Mouse (Mus musculus) hematopoietic multipotent progenitor cell, adult 10-12 weeks (in vitro differentiated cells): Measurements from ENCODE around the gene Rhox3g. TPM values are rescaled to one million over a fixed set of nuclear protein-coding genes. Genes with fewer than 3 reads are reported as not detected.

Source experiments
- polyA plus RNA-seq: library from polyadenylated mRNA; stranded (reverse); fragments of >175 nt; gene quantifications from 2 replicates; pipeline ENCODE4 v1.2.3, GENCODE M21; 2012; ENCODE audit warnings: low replicate concordance

The Rhox3g gene
- polyA plus RNA-seq = not detected in 2 replicates

DNA sequence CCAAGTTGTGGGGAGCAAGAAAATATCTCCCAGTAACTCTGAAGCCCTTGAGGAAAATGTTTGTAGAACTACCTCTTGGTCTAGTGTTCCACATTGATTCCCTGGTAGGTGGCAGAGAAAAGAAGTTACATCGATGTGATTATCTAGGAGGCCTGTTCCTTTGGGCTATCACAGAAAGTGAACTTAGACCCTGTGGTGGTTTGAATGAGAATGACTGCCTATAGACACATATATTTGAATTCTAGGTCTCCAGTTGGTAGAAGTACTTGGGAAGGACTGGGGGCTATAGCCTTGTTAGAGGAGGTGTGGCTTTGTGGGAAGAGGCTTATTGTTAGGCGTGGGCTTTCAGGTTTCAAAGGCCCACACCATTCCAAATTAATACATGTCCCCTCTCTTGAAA lies at the start of gene Rhox3g:
Rhox3g (minus strand) TSS at position 101 of the 400 bp plus-strand sequence.

GRCm38 (mm10) chrX:37673177-37673576 lies 44.8 kb upstream of the Rhox3g start, which contains the start of gene Rhox2h:
Rhox2h (minus strand) TSS chrX:37673277.

GRCm38 (mm10) chrX:37668664-37669063 lies 40.3 kb upstream of the Rhox3g start, which contains the start of gene Rhox3h:
Rhox3h (minus strand) TSS chrX:37668764.

GRCm38 (mm10) chrX:37651227-37651626 lies 22.8 kb upstream of the Rhox3g start, which contains the start of gene Rhox4g:
Rhox4g (minus strand) TSS chrX:37651327.

DNA sequence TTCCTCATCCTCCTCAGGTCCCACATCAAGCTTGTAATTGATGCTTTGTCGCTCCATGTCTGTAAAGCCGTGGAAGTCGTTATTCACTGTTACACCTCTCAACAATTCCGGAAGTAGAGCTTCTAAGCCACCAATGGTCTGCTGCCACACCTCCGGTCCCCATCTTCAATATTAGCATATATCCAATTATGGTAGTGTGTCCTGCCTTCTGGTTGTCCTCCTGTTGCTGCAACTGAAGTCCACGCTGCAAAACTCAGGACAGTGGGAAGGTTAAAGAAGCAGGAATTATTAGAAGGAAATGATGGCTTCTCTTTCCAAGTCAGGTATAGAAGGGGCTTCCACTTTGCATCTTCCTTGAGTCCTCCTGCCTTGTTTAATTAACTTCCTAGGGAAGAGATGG lies 15.0 kb upstream of the Rhox3g start, which contains the start of gene Rhox2g:
Rhox2g (minus strand) TSS at position 101 of the 400 bp plus-strand sequence.

GRCm38 (mm10) chrX:37607604-37608003 lies 20.8 kb downstream of the Rhox3g start, which contains the start of gene Rhox4f:
Rhox4f (minus strand) TSS chrX:37607704.

GRCm38 (mm10) chrX:37580692-37581091 lies 47.7 kb downstream of the Rhox3g start, which contains the start of gene Rhox3f:
Rhox3f (plus strand) TSS chrX:37580992.

Other genes starting within 250 kb of the Rhox3g start
- not detected in 2 replicates for gene Rhox3a2, start 248.6 kb downstream of the Rhox3g start, polyA plus RNA-seq
- not detected in 2 replicates for gene Rhox4a2, start 237.8 kb downstream of the Rhox3g start, polyA plus RNA-seq
- gene Rhox2b, start 216.5 kb downstream of the Rhox3g start, polyA plus RNA-seq = not detected in 2 replicates
- gene Rhox4b, start 196.1 kb downstream of the Rhox3g start, polyA plus RNA-seq = not detected in 2 replicates
- gene Rhox2c, start 174.9 kb downstream of the Rhox3g start, polyA plus RNA-seq = not detected in 2 replicates
- gene Rhox3c, start 170.0 kb downstream of the Rhox3g start, polyA plus RNA-seq = not detected in 2 replicates
- gene Rhox4c, start 148.3 kb downstream of the Rhox3g start, polyA plus RNA-seq = not detected in 2 replicates
- not detected in 2 replicates for gene Rhox2d, start 135.2 kb downstream of the Rhox3g start, polyA plus RNA-seq
- not detected in 2 replicates for gene Rhox4d, start 114.3 kb downstream of the Rhox3g start, polyA plus RNA-seq
- not detected in 2 replicates for gene Rhox2e, start 98.2 kb downstream of the Rhox3g start, polyA plus RNA-seq
- not detected in 2 replicates for gene Rhox3e, start 86.6 kb downstream of the Rhox3g start, polyA plus RNA-seq
- gene Rhox4e, start 71.2 kb downstream of the Rhox3g start, polyA plus RNA-seq = not detected in 2 replicates
- gene Rhox2f, start 57.2 kb downstream of the Rhox3g start, polyA plus RNA-seq = not detected in 2 replicates
- gene Rhox3f, start 47.6 kb downstream of the Rhox3g start, polyA plus RNA-seq = not detected in 2 replicates
- not detected in 2 replicates for gene Rhox4f, start 20.9 kb downstream of the Rhox3g start, polyA plus RNA-seq
- gene Rhox2g, start 14.9 kb upstream of the Rhox3g start, polyA plus RNA-seq = not detected in 2 replicates
- gene Rhox4g, start 22.7 kb upstream of the Rhox3g start, polyA plus RNA-seq = not detected in 2 replicates
- not detected in 2 replicates for gene Rhox3h, start 40.2 kb upstream of the Rhox3g start, polyA plus RNA-seq
- gene Rhox2h, start 44.7 kb upstream of the Rhox3g start, polyA plus RNA-seq = not detected in 2 replicates
- gene Rhox5, start 176.2 kb upstream of the Rhox3g start, polyA plus RNA-seq = 0.21 TPM in 1 of 2 replicates, not detected in the other
- not detected in 2 replicates for gene Rhox6, start 198.3 kb upstream of the Rhox3g start, polyA plus RNA-seq
- gene Rhox7a, start 203.1 kb upstream of the Rhox3g start, polyA plus RNA-seq = not detected in 2 replicates